Mouse (Mus musculus): ENCODE results near the gene C530008M17Rik.

GRCm38 (mm10) chr5:76772831-76773230 lies 116.5 kb downstream of the C530008M17Rik start:
- TF ChIP-seq CTCF (IDR thresholded peaks at IDR 0.05; ENCODE audit: borderline replicate concordance, extremely low read depth, insufficient read depth, insufficient read length) (no peak), POLR2A (IDR thresholded peaks at IDR 0.05; ENCODE audit: borderline replicate concordance, extremely low read depth, insufficient read depth, insufficient read length, poor library complexity, severe bottlenecking) (no peak)
